Mouse (Mus musculus) small intestine, adult 2 months (tissue): ENCODE results near the gene Fam133b. TPM values are rescaled to one million over a fixed set of nuclear protein-coding genes. Genes with fewer than 3 reads are reported as not detected.

ENCODE experiments used
- H3K27ac ChIP-seq: fragments of 200-500 bp; 2 replicates; pipeline ENCODE4 v1.5.1; 2012; ENCODE audit warnings: low read depth, low read length, control low read depth, inconsistent platforms; ENCODE audit not compliant: insufficient read depth
- H3K27me3 ChIP-seq: fragments of 200-500 bp; 2 replicates; pipeline ENCODE4 v1.6.1; 2012; ENCODE audit warnings: mild to moderate bottlenecking, moderate library complexity, low read length, inconsistent platforms; ENCODE audit not compliant: control insufficient read depth, insufficient read depth
- H3K36me3 ChIP-seq: fragments of 200-500 bp; 2 replicates; pipeline ENCODE4 v1.6.1; 2012; ENCODE audit warnings: mild to moderate bottlenecking, low read length, control low read depth, inconsistent platforms; ENCODE audit not compliant: control insufficient read depth, insufficient read depth
- H3K4me1 ChIP-seq: fragments of 200-500 bp; 2 replicates; pipeline ENCODE4 v1.6.1; 2012; ENCODE audit warnings: low read length, inconsistent platforms, mixed read lengths; ENCODE audit not compliant: control insufficient read depth, insufficient read depth, insufficient read length
- H3K4me3 ChIP-seq: fragments of 200-500 bp; 2 replicates; pipeline ENCODE4 v1.5.1; 2012; ENCODE audit warnings: low read depth, mild to moderate bottlenecking, control low read depth, inconsistent platforms, low read length, moderate library complexity
- CTCF ChIP-seq: fragments of 200-500 bp; IDR thresholded peaks from 2 replicates; pipeline ENCODE4 v1.5.1; 2012; ENCODE audit warnings: low read depth, mild to moderate bottlenecking, control low read depth, inconsistent platforms, low read length, moderate library complexity, mixed read lengths; ENCODE audit not compliant: insufficient replicate concordance, insufficient read length; ENCODE audit errors: extremely low read depth
- POLR2A ChIP-seq: fragments of 200-500 bp; IDR thresholded peaks from 2 replicates; pipeline ENCODE4 v1.6.1; 2012; ENCODE audit warnings: low read depth, mild to moderate bottlenecking, control low read depth, inconsistent platforms, low read length, moderate library complexity
- WGBS: fragments of 180-500 bp; shearing (Covaris S2); methylation state at CpG from one replicate; pipeline ENCODE4 v1.1.7; 2018; 5-methylcytosine and 5-hydroxymethylcytosine counted together
- polyA plus RNA-seq: library from polyadenylated mRNA; depleted of rRNA; stranded (reverse); fragments of >200 nt; gene quantifications from 2 replicates; pipeline ENCODE4 v1.2.3, GENCODE M21; 2012; rRNA removed

The Fam133b gene
- 0.72 and 1.7 TPM in 2 replicates for polyA plus RNA-seq

DNA sequence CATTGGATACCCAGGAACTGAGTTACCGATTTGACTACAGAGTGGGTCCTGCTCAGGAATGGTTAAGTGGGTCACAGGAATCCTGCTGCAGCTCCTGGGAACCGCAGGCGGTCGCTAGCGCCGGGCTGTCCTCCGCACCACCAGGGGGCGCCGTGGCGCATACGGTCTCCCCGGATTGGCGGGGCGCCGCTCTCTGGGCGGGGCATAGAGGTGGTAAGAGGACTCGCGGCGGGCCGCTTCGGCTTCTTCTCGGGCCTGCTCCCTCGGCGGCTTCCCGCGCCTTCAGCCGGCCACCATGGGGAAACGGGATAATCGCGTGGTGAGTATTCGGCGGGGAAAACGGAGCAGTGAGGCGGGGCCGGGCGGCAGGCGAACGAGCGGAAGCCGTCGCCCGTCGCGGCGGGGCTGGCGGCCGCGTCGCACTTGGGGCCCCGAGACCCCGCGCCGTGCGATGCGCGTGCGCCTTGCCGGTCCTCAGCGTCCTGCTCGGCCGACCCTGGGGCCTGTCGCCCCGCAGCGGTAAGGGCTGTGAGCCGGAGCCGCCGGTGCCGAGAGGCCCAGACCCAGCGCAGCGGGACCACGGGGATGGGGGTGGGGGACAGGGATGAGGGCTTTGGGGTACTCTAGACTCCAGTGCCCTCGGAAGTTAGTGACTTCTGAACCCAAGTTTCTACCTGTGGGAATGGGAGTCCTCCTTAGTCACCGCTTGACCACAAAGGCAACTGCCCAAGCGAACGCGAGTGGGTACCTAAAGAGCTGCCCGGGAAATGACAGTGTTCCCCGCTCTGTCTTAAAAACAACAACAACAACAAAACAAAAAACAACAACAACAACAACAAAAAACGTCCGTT is at the start of gene Fam133b:
TSS of gene Fam133b (plus strand) at position 205 of the 851 bp plus-strand sequence.
- peak within 1 kb of the TSS; percentile 100 for H3K4me3 ChIP-seq
- peak within 1 kb of the TSS; percentile 77 for H3K27ac ChIP-seq
- under 1% methylated on average over 75 of the region's 80 CpGs for WGBS

DNA sequence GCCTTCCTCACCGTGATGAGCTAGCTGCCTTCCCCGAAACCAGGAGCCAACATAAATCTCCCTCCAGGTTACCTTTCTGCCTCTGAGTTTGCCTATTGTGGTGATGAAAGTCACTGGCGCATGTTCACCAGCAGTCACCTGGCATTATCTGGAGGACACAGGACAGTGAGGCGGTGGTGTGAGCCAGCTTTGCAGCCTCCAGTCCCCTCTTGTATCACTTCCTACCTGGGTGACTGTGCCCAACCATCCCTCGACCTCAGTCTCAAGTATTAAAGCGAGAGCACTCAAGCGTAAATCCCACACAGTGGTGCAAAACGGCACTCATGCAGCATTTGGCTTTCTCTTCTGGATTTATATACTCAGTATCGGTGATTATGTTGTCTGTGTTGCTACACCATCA is 49.7 kb upstream of the Fam133b start:
- Histone ChIP-seq H3K27me3 (no peaks in the 10 kb centered on the region), H3K4me1 (peaks cover 3% of the 10 kb centered on the region; the same call in 1 of the 2 replicates), H3K27ac (no peak overlapping the region), H3K36me3 (0 out of 2 replicates have a peak, but pooled peaks cover 2% of the 10 kb centered on the region), H3K4me3 (no peak overlapping the region)
- TF ChIP-seq CTCF (no peak), POLR2A (no peak)
- WGBS, result 88% methylated on average over 9 of the region's 9 CpGs

More for the DNA sequence above, at the start of gene Fam133b:
- TF ChIP-seq CTCF (peak; percentile 93), POLR2A (peak; percentile 76)
- H3K27me3 ChIP-seq, result no peaks in the 10 kb centered on the region
- no peaks in the 10 kb centered on the region for H3K36me3 ChIP-seq
- H3K4me1 ChIP-seq, result peaks cover 7% of the 10 kb centered on the region

DNA sequence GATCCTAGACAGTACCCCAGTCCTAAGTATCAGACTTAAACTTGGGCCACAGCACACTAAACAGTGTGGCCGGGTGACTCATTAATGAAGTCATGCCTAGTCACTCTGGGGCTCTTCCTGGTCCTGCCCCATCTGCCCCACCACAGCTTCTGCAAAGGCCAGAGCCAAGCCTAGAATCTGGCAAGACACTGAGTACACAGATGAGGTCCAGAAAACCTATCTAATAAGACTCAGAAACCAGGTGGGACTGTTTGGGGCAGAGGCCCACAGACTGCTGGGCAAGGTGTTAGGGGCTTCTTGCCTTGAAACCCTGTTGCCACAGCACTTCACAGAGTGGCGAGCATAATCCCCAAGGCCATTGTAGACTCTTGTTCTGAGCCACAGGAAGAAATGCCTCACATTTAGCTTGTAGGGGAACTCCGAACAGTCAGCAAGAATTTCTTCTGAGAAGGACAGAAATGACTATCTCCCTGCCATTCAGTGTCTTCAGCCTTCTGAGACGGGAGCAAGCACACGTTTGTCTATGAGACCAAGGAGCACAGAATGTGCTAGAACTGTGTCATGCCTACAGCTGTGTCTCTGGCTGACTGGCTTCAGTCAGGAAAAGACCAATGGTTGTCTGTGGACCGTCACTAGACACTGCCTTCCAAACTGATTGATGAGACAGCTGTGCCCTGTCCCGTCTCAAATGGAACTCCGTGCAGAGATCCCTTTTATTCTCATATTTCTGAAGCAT is 49.0 kb upstream of the Fam133b start:
- H3K27me3 ChIP-seq, result no peaks in the 10 kb centered on the region
- H3K27ac ChIP-seq, result no peak overlapping the region
- no peak overlapping the region for H3K4me3 ChIP-seq
- 75% methylated on average over 8 of the region's 8 CpGs for WGBS
- H3K36me3 ChIP-seq, result 0 out of 2 replicates have a peak, but pooled peaks cover 2% of the 10 kb centered on the region
- peaks cover 3% of the 10 kb centered on the region; the same call in 1 of the 2 replicates for H3K4me1 ChIP-seq
- TF ChIP-seq CTCF, result no peak

DNA sequence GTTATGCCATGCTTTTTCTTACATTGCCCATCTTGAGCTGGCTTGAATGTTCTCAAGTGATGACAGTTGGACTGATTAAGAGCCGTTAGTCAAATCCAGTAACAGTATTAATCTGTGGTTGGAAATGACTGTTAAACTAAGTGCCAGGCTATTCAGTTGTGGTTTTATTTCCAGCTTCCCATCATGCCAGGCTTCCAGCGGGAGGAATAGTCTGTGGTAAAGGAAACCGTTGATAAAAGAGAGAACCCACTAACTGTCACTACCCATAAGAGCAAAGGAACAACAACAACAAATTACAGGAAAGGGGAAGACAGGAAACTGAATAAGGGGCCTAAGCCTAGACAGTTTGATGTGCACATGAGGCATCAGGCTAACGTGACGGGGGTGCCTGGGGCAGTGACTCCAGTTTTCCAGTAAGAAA is 46.1 kb upstream of the Fam133b start:
- TF ChIP-seq CTCF (no peak), POLR2A (no peak)
- Histone ChIP-seq H3K27me3 (no peaks in the 10 kb centered on the region), H3K4me1 (peaks cover 10% of the 10 kb centered on the region), H3K4me3 (no peak overlapping the region), H3K27ac (no peak overlapping the region), H3K36me3 (0 out of 2 replicates have a peak, but pooled peaks cover 2% of the 10 kb centered on the region)
- WGBS, result 65% methylated on average over 5 of the region's 5 CpGs

DNA sequence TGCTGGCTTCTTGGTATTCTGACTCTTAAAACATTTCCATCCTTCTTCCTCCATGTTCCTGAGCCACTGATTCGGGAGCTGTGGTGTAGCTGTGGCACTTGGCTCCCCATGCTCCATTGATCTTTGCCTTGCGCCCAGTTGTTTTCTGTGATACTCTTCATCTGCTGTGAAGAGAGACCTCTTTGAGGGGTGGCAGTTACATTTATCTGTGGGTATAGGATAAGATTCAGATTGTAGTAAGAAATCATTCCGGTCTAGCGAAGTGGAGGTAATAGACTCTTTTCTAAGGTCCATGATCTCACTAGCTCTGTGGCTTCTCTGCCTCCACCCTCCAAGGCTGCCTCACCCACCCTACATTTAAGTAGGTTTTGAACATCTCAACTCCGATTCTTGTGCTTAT is 43.3 kb upstream of the Fam133b start:
- Histone ChIP-seq H3K4me1 (peaks cover 14% of the 10 kb centered on the region), H3K27me3 (no peaks in the 10 kb centered on the region), H3K27ac (no peak overlapping the region), H3K4me3 (no peak overlapping the region), H3K36me3 (no peaks in the 10 kb centered on the region)
- WGBS, result 90% methylated on average over 5 of the region's 5 CpGs
- TF ChIP-seq POLR2A, result no peak
- no peak for TF ChIP-seq CTCF

DNA sequence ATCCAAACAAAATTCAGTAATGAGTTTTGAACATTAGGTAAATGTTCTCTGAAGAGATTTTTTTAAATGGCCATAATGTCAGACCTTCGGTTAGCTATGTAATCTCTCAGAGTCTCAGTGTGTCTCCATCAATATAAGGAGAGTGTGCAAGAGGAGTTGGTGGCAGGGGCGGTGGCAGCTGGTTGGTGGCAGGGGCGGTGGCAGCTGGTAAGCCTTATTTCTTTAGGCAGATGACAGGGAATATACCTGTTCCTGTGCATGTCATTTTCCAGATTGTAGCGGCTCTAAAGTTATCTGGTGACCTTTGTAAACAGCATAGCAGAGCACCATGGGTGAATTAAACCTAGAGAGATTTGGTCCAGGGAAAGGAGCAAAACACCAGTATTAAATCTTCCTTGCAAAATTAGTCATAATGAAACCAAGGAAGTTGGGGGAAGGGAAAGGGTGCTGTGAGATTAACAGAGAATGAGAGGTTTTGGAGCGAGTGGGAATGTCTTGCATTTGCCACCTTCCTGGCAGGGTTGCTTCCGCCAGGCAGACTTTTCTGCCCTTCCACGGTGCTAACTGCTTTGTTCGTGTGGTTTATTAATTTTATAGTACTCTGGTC is 42.6 kb upstream of the Fam133b start:
- Histone ChIP-seq H3K4me1 (peaks cover 14% of the 10 kb centered on the region), H3K36me3 (no peaks in the 10 kb centered on the region), H3K27ac (peak overlapping the region; percentile 39; the same call in 1 of the 2 replicates), H3K4me3 (no peak overlapping the region), H3K27me3 (no peaks in the 10 kb centered on the region)
- TF ChIP-seq CTCF (no peak), POLR2A (no peak)
- 52% methylated on average over 8 of the region's 8 CpGs for WGBS
